Mouse (Mus musculus): ENCODE results near the gene Zfp950.
"Not testable (repeated sequence)": the region's sequence is repeated elsewhere in the genome, so short reads cannot be mapped to it uniquely, and the experiment has no call there.

Gene Zfp950

DNA sequence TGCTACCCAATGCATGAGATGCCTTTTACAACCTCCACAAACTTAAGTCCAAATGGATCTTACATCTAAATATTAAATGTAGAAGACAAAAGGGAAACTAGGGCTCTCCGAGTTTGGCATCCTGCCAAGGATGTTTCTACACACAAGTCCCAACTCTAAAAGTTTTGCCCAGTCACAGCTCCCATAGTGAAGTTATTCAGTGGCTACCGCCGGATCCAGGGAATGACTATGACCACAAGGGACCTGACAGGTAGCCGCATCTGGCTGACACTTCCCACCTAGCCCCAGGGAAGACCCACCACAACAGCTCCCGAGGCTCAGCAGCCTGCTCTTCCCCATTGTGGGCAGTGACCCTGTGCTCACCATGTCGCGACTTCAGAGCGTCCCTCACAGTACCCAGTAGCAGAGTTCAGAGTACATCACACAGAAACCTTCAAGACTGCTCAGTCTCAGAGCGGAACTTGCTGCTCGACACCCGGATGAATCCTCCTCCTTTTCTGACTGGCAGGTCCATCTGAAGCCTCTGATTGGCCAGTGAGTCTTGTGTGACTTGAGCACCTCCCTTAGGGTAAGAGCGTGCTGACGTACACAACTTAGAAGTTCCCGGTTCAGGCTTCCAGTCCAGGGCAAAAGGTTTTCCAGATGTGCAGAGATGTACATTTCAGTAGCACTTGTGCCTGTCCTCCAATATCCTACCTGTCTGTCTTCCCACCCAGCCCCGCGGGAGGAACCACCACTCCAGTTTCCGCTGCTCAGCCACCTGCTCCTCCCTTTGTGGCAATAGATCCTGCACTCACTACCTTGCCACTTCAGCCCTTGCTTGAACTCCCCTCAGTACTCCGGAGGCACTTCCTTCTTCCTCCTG lies at the start of gene Zfp950:
Zfp950 (minus strand) TSS at position 499 of the 865 bp plus-strand sequence.
- DNase-seq (ENCODE audit: low read depth, low spot score): peak; percentile 89

DNA sequence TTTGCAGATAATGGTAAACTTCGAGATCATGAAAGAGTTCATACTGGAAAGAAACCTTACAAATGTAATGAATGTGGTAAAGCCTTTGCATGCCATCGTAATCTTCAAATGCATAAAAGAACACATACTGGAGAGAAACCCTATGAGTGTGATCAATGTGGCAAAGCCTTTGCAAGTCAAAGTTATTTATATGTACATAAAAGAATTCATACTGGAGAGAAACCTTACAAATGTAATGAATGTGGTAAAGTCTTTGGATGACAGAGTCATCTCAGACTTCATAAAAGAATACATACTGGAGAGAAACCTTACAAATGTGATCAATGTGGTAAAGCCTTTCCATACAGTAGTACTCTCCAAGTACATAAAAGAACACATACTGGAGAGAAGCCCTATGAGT lies 43.0 kb upstream of the Zfp950 start, which contains the start of gene Gm6020:
Gm6020 (plus strand) TSS at position 301 of the 400 bp plus-strand sequence.
- not testable (repeated sequence) for DNase-seq (ENCODE audit: low read depth, low spot score)

DNA sequence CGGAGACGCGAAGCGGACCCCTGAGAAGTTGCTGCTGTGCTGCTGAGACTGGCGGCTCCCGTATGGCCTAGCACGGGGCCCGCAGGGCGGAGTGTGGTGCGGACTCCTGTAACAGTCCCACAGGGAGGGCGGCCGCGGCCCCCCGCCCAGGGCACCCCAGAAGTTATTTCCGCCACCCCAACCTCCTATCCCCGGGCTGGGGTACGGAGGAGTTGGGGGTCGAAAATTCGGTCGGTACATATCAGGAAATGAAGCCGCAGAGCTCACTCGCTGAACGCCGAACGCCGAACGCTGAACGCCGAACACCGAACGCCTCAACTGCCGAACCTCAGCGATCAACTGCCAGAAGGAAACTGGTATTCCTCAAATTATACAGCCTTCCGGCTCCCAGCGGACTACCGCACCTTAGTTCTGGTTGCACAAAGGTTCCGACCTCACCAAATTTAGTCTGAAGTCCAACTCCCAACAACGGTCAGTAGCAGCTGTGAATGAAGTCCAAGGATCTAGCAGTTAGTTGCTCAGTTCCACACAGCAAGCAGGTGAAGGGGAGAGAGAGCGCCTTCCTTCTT lies 35.2 kb upstream of the Zfp950 start, which contains the start of gene Gm7102:
Gm7102 (minus strand) TSS at position 554 of the 569 bp plus-strand sequence.
- peak; percentile 12 for DNase-seq (ENCODE audit: low read depth, low spot score)

DNA sequence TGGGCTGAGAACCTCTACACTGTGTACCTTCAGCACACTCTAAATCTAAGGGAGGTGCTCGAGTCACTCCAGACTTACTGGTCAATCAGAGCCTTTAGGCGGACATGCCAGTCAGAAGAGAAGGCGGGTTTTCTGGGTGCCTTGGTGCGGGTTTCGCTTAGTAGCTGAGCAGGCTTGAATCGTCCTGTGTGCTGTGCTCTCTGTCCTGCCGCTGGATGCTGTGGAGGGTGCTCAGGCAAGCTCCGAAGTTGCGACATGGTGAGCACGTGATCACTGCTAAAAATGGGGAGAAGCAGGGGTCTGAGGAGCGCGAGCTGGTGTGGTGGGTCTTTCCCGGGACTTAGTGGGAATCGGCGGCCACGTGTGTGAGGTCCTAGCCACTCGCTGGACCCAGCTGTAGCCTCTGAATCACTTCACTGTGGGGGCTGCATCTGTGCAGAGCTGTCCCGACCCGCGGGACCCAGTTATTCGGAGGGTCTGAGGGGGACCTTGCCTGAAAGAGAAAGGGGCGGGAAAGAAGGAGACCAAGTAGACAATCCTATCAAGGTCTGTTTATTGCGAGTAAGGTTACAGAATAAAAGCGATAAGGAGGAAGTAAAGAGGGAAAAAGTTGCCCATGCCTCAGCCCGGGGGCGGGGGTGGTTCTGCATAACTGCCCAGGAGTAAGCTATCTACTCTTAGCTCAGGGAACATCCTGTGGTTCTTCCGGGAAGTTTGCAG lies 11.2 kb upstream of the Zfp950 start:
- no peak for DNase-seq (ENCODE audit: low read depth, low spot score)

DNA sequence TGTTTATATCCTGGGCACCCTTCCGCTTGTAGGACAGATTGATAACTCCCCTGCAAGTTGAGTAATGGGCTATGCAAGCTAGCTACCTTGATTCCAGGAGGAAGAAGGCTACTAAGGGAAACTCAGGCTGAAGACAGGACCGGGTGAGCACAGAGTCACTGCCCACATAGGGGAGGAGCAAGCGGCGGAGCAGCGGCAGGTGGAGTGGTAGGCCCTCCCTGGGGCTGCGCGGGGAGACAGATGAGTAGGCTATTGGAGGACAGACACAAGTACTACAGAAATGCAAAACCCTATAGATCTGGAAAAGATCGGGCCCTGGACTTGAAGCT lies 10.7 kb upstream of the Zfp950 start:
- DNase-seq (ENCODE audit: low read depth, low spot score): no peak

DNA sequence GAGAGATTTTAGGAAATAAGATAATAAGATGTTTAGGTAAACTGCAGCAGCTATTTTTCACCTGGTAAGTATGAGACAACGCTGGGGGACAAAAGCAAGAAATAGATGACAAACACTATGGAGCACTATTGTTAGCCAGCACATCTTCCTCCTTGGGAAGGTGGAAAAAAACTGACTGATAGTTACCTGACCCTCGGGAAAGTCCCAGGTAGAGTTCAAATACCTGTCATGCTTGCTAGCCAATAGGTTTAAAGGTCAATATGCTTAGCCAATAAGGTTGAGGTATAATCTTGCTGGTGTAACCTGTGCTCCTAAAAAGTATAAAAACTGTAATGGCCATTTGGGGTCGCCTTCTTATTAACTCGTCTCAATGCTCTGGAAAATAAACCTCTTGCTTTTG lies 659 bp upstream of the Zfp950 start:
- no peak for DNase-seq (ENCODE audit: low read depth, low spot score)

DNA sequence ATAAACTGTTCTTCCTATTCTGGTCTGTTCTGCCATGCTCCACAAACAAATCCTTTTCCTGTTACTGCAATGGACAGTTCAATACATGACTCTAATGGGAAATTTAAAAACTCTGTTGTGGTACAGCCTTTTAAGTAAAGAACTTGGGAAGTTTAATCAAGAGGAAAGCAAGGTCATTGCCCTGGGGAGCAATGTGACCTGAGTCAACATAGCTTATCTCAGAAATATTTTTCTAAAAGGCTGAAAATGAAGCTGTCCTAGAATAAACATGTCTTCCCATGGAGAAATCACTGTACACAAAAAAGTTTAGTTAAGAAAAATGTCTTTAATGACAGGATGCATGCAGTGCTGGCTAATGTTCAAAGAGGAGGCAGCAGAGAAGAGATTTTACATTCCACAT lies 2.0 kb downstream of the Zfp950 start:
- DNase-seq (ENCODE audit: low read depth, low spot score): no peak

DNA sequence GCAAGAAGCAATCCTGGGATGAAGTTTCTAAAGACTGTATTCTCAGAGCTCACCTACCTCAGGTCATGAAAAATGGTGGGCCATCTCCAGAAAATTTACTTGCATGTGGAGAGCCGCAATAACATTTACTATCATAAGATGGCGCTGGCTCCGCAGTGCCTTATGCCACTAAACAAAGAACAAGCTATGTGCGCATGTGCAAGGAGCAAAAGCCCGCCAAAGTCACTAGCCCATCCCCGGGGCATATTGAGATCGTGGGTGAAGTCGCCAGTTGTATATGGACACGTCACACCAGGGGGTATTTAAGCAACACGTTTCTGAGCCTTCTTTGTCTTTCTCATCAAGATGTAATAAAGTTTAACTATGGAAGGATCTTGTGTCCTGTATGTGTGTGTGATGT lies 9.5 kb downstream of the Zfp950 start:
- no peak for DNase-seq (ENCODE audit: low read depth, low spot score)

DNA sequence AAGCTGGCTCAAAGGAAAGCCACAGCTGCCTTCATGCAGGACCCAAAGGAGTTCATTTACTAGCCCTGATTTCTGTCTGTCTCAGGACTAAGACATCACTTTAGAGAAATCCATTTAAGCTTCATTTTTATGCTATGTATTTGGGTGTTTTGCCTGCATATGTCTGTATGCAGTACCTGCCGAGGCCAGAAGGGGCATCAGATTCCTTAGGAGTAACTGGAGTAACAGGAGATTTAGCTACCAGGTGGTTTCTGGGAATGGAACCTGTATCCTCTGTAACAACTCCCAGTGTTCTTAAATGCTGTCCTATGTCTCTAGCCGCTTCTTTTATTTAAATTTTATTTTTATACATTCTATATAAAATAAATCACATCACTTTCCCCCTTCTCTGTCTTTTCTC lies 30.5 kb downstream of the Zfp950 start:
- no peak for DNase-seq (ENCODE audit: low read depth, low spot score)

DNA sequence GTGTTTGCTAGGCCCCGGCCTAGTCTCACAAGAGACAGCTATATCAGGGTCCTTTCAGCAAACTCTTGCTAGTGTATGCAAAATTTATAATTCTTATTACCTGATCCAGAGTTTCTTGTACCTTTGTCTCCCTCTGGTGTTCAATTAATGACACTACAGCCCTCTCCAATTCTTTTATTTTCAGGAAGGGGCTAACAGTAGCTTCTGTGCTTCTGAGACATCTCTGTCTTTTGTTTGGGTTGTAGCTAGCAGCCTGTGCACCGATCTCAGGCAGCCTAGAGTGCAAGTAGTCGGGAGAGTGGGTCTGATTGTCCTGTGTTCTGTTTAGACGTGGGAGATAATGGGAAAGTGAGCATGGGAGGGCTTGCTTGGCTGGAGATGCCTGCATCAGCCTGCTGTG lies 42.9 kb downstream of the Zfp950 start:
- peak; percentile 29 for DNase-seq (ENCODE audit: low read depth, low spot score)

DNA sequence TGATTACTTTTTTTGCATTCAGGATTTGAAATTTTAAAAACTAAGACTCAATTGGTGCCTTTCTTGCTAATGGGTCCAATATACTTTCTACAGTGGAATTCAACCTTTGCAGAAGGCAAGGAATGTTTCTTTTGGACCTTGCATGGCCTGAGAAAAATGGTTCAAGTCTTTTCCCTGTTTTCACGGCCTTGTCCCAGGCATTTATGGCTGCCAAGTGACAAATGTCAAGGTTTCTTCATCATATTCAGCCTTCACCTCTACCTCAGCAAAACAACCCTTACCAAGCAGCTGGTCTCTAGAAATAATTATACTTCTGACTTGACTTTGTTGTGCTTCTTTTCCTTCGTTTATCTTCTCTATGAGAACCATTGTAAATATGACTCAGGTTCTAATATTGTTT lies 43.9 kb downstream of the Zfp950 start:
- no peak for DNase-seq (ENCODE audit: low read depth, low spot score)

DNA sequence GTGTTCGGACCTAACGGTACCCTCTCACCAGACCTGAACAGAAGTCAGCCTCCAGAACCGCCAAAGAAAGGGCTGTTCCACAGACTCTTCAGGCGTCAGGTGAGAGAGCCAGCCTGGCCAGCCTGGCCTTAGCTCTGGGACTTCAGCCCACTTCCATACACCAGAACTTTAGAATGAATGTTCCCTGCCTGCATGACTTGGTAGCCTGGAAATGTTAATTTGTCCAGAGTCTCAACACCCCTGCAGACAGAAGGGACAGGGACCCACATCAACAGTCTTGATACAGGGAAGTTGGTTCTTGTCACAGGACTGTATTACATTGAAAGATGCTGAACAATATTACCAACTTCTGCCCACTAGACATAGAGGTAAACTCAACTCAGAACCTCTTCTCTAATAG lies 50.1 kb downstream of the Zfp950 start:
- no peak for DNase-seq (ENCODE audit: low read depth, low spot score)

DNA sequence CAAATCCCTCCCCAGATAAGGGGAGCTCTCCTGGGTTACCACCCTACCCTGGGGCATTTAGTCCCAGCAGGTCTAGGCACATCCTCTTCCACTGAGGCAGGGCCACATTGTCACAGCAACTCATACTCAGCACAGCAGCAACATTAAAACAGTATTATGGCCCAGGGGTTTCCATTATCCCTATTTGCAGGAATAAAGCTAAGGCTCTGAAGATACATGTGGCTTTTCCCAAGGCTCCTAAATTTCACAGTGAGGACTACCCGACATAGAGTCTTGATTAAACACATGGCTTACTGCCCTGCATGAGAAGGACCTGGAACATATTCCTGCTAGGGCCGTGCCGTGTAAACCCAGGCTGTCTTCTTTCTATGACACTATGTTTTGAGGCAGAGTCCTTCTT lies 51.6 kb downstream of the Zfp950 start:
- DNase-seq (ENCODE audit: low read depth, low spot score): no peak

DNA sequence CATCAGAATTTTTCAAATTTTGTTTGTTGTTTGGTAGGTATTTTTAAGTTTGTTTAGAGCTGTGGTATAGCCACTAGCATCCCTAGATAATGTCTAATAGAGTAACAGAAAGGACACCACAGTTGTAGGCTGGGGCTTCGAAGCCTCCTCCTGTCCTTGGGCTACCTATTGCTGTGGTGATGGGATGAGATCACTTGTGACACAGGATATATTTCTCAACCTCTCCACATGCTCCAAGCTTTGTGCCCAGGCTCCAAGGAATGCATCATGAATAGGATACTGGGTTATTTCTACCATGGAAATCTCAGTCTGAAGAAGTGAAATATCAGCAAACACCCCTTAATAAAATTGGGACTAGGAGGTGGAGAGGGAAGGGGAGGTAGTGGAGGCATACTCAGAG lies 52.9 kb downstream of the Zfp950 start:
- DNase-seq (ENCODE audit: low read depth, low spot score): no peak

DNA sequence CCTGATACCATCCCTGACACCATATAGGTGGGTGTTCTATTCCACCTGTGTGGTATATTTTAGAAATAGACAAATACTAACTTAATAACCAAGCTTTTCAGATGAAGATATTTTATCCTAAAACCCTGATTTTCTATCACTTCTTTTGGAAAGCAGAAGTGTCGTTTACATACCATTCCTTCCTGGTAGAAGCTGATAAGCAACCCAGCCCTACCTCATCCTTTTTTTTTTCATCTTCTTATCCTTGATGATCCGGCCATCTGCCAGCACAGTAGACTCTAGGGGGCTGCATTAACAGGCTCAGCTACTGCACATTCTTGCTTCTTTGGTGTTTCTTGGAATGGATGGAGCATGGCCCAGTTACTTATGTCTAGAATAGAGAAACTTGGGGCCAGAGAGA lies 55.4 kb downstream of the Zfp950 start:
- DNase-seq (ENCODE audit: low read depth, low spot score): no peak

DNA sequence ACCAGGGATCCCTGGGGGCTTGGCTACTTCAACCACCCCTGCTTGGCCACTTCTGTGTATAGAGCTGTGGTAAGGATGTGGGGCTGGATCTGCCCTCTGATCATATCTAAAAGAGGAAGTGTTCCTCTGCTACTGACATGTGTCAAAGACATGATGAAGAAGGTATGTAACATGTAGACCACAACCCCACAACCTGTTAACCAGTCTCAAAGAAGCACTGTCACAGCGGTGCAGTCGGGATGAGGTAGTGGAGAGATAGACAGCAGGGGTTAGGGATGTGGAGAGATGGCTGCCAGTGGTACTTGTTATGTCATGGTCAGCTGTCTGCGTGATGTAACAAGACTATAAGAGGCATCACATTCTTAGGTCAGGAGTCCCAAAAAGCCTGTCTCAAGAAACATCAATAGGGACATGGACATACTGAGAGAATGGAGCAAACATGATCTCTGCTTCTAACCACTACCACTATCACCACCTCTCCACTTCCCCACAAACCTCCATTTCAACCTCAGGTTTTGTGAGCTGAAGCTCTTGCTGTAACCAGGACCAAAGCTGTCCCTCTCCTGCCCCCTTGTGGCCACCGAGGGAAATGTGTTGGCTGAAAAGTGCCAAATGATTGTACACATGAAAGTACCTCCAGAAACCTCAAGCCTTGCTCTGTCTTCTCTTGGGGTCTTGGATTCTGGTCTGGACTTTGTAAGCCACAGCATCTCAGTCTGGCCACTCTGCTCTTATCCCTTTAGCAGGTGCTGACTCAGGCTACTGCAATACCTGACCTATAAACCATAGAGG lies 56.3 kb downstream of the Zfp950 start:
- DNase-seq (ENCODE audit: low read depth, low spot score): peak; percentile 87

DNA sequence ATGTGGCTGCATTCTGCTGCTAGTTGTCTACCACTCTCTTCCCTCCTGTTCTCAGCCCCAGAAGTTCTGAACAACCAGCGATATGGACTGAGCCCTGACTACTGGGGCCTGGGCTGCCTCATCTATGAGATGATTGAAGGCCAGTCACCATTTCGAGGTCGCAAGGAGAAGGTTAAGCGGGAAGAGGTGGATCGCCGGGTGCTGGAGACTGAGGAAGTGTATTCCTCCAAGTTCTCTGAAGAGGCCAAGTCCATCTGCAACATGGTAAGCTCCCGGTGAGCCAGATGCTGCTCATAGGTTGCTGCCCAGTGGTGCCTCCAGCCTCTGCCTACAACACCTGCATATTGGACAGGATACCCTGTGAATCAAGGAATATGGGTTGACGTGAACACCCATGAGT lies 57.6 kb downstream of the Zfp950 start:
- DNase-seq (ENCODE audit: low read depth, low spot score): no peak

DNA sequence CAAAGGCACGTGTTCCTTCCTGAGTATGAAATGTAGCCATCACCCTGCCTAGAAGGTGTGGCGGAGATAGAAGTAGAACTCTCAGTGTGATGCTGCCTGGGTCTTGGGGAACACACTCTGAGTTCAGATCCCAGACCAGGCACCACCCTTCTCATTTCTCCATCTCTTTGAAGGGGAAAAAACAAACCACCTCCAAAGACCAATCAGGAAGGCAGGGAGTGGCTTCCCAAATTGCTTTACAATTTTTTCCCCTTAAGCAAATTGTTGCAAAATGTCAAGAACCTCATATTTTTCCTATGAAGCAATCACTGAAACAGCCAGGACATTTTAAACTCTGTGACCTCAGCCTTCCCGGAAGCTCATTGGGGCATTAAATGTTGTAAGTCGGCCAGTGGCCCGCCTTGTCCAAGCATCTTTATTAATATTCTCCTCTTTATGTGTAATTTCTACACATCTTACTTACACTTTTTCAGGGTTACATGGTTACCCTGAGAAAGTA lies 60.3 kb downstream of the Zfp950 start:
- no peak for DNase-seq (ENCODE audit: low read depth, low spot score)

DNA sequence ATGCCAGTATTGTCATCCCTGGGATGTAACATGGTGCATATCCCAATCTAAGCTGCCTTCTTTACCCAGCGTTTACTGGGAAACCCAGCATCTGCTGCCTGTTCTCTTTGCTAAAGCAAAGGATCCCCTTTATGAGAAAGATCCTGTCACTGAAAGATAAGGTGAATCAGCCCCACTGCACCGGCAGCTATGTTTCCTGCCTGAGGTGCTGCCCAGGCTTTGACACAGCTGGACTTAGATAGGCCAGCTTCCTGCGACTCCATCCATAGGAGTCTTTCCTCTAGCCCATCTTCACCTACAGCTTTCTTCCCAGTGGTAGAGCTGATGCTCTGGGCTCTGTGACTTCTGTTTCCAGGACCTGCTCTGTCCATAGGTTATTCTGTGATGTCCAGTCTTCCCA lies 62.0 kb downstream of the Zfp950 start:
- no peak for DNase-seq (ENCODE audit: low read depth, low spot score)

DNA sequence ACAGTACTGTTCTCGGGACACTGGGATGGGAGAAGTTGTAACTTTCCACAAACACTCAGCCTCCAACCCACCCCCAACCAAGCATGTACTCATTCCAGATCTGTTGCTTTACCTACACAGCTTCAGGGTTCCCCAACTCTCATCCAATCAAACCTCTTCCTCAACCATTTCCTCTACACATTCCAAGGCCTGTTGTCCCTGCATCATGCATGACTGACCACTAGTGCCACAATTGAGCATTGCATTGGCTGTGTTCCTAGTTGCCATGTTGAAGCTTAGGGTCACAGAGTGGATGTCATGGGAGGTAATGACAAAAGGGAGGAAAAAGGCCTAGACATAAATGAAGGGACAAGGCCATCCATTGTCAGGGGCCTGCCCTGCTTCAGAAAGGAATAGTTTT lies 75.6 kb downstream of the Zfp950 start:
- no peak for DNase-seq (ENCODE audit: low read depth, low spot score)

DNA sequence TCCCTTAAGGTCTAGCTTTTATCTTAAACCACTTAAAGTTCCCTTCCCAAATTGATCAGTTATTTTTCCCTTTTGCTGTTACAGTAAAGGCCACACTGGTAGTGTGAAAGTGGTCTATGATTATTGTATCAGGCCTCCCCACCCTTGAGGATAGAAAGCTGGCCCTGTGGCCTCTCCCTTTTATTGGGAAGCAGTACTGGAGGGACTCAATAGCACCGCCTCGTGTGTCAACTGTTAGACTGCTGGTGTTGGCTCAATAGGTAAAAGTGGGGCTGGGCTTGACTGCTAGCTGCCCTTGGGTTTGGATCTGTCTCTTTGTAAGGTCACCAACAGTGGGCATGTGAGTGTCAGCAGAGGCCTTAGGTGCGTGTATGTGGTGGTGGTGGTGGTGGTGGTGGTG lies 76.3 kb downstream of the Zfp950 start:
- no peak for DNase-seq (ENCODE audit: low read depth, low spot score)

DNA sequence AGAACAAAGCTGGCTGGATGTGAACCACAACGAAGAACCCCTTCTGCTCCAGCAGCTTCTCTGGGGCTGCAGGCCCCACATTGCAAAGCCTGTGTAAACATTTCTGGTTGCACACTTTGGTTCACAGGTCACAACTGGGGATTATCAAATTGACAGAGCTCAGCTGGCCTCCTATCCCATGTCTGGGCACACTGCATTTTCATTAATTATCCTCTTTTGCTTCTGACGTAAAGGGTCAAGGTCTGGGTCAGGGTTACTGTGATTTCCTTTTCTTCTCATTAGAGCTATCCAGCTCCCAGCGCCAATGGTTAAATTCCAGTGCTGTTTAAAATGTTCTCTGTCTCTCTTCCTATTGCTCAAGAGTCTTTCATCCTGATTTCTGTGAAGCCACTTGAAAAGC lies 83.1 kb downstream of the Zfp950 start:
- DNase-seq (ENCODE audit: low read depth, low spot score): peak; percentile 13
